Mouse (Mus musculus): ENCODE measurements around the gene Gtpbp2.

- no peak for TF ChIP-seq POLR2A (IDR thresholded peaks at IDR 0.05; ENCODE audit: insufficient read length, low read depth)
- TF ChIP-seq SRF (IDR thresholded peaks at IDR 0.05; ENCODE audit: control insufficient read depth, insufficient read length, low read depth), result no peak
- no peak for TF ChIP-seq MAX (IDR thresholded peaks at IDR 0.05; ENCODE audit: low read depth)
- TF ChIP-seq USF1 (IDR thresholded peaks at IDR 0.05; ENCODE audit: low read depth), result no peak
- no peak for TF ChIP-seq E2F4 (IDR thresholded peaks at IDR 0.05; ENCODE audit: insufficient read depth)
- TF ChIP-seq POLR2AphosphoS2 (IDR thresholded peaks at IDR 0.05; ENCODE audit: insufficient read length, low read depth), result no peak
- TF ChIP-seq CEBPB (IDR thresholded peaks at IDR 0.05; ENCODE audit: insufficient read depth, poor library complexity, severe bottlenecking), result no peak
- no peak for TF ChIP-seq MYOD1 (IDR thresholded peaks at IDR 0.05; ENCODE audit: control insufficient read depth in 1 of 3, insufficient read length in 2 of 3, low read depth in 2 of 3)
- TF ChIP-seq TCF12 (IDR thresholded peaks at IDR 0.05; ENCODE audit: insufficient read depth, poor library complexity, severe bottlenecking), result no peak
- no peak for TF ChIP-seq MYOG (IDR thresholded peaks at IDR 0.05; ENCODE audit: control insufficient read depth in 1 of 3, insufficient read depth in 1 of 3, insufficient read length in 2 of 3, low read depth in 2 of 3)
- TF ChIP-seq TCF3 (IDR thresholded peaks at IDR 0.05; ENCODE audit: insufficient read length, low read depth), result no peak
- TF ChIP-seq REST (IDR thresholded peaks at IDR 0.05; ENCODE audit: insufficient read depth, insufficient read length), result no peak
Measured at GRCm38 (mm10) chr17:46116881-46117280, 44.0 kb upstream of the Gtpbp2 start.

Measured in myocyte (in vitro differentiated cells).